Mouse (Mus musculus) ES-Bruce4 (cell line): ENCODE measurements around the gene Zfp712.
A peak's percentile ranks its signal among the peaks of the same experiment; 100 is the strongest.

Experiments used
- CTCF ChIP-seq: IDR thresholded peaks from one replicate; pipeline ENCODE4 v1.8.1; 2011; ENCODE audit warnings: low read depth, low read length
- EP300 ChIP-seq: IDR thresholded peaks from 2 replicates; pipeline ENCODE4 v1.6.1; 2011; ENCODE audit warnings: low read depth, low read length; ENCODE audit not compliant: insufficient read depth
- POLR2A ChIP-seq: IDR thresholded peaks from one replicate; pipeline ENCODE4 v1.8.1; 2011; ENCODE audit warnings: low read length; ENCODE audit not compliant: insufficient read depth

- no peak for TF ChIP-seq CTCF
- TF ChIP-seq POLR2A: peak; percentile 65
- TF ChIP-seq EP300: no peak
These were observed 47.3 kb upstream of the Zfp712 start, which contains the start of gene Gm28557 for GRCm38 (mm10) chr13:67108194-67108820.
